Mouse (Mus musculus): Measurements from ENCODE around the gene Rgs8. TPM values are rescaled to one million over a fixed set of nuclear protein-coding genes. Genes with fewer than 3 reads are reported as not detected.

Rgs8 gene
- total RNA-seq, 2 experiments from 2014 or later, result 0.99 to 1.2 TPM

DNA sequence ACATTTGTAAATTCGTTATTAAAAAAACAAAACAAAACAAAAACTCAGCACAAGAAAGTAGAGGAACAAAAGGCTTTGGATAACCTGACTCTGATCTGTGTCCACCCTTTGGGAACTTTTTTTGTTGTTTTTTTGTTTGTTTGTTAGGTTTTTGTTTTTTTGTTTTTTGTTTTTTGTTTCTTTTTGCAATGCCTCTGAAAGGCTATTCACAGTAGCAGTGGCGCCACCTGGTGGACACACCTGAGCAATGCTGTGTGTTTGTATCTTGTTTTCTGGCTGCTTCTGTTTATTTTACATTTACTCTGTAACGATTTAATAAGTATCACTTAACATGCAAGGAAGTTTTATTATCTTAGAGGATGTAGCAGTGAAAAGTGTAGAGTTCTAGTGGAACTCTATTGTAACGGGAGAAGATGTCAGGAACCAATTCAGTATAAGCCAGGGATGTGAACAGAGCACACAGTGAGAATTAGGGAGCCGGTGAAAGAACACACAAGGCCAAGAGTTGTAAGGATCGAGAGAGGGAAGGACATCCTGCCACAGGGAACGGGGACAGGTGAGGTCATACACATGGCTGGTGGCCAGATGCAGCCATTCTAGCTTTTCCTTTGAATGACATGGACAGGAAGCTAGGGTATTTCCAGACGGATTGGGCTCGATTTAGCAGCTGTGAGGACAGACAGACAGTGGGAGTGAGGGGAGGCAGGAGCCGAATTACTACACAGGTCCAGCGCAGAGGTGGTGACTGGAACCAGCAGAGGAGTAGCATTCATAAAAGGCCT, 89.7 kb downstream of the Rgs8 start:
- peak; percentile 89 for DNase-seq

GRCm38 (mm10) chr1:153746119-153746670, 93.4 kb downstream of the Rgs8 start:
- DNase-seq, result no peak

GRCm38 (mm10) chr1:153746728-153747127, 93.9 kb downstream of the Rgs8 start:
- peak; percentile 77 for DNase-seq

- DNase-seq, result no peak
These were observed 95.2 kb downstream of the Rgs8 start for GRCm38 (mm10) chr1:153747861-153748530.

DNA sequence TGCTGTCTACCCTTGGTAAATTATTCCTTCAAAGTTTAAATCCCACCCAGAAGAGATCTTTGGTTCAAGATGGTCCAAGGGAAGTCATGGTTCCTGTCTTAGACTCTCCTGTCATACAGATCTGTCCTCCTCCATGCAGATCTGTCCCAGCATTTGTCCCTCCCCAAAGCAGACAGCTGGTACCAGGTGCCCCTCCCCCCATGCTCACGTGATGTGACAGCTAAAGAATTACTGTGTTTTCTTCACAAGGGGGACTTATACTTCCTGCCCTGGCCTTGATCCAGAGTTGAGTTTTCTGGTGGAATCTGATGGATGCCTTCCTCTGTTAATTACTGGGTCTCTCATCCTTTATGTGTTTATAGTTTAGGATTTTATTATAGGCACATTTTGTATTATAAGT, 95.7 kb downstream of the Rgs8 start:
- DNase-seq, result peak; percentile 55

DNA sequence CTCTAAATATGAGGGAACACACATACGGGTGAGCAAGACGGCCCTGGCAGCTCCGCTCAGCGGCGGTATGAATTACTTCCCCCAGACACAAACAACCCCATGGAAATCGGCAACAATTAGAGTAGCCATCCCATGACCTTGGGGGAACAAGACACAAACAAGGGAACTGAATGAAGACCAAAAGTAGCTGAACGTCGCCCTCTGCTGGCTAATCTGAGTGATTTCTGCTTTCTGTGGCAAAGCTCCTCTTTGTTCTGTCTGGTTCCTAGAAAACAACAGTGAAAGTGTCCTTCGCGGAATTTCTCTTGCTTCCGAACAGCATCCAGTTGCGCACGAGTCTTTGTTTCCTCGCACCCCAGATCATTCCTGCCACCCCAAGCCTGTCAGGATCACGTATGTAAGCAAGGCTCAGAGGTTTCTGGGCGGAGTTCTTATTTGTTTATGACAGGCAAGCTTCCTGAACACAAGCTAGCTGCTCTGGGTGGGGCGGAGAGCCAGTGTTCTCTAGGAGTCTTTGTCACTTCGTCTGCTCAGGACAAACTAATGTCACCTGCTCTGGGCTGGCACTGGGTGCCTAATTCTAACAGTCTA, 96.5 kb downstream of the Rgs8 start, which contains the start of gene Rnasel:
Gene Rnasel (plus strand): TSS at position 216 of the 591 bp plus-strand sequence.
- DNase-seq, result peak; percentile 58

Other genes starting within 250 kb of the Rgs8 start
- gene Shcbp1l, start 227.9 kb upstream of the Rgs8 start, total RNA-seq (2021), result not detected
- gene Dhx9, start 165.4 kb upstream of the Rgs8 start, total RNA-seq (2021), result 10 to 100 TPM; 55.1 to 63.6 TPM
- 1 to 10 TPM; 2.9 to 3.3 TPM for gene Npl, start 103.0 kb upstream of the Rgs8 start, total RNA-seq (2021)
- gene Rgs16, start 87.3 kb downstream of the Rgs8 start, total RNA-seq (2021), result 10 to 100 TPM in 1 of 2 experiments, 1 to 10 TPM in 1; 7.7 to 10.8 TPM
- gene Rnasel, start 96.4 kb downstream of the Rgs8 start, total RNA-seq (2021), result 1 to 10 TPM; 5.9 to 9.7 TPM
- not detected for gene Rgsl1, start 191.1 kb downstream of the Rgs8 start, total RNA-seq (2021)
- not detected for gene Teddm1b, start 221.3 kb downstream of the Rgs8 start, total RNA-seq (2021)
- not detected for gene Teddm1a, start 238.7 kb downstream of the Rgs8 start, total RNA-seq (2021)
- gene Glul, start 246.9 kb downstream of the Rgs8 start, total RNA-seq (2021), result 100 to 1,000 TPM in 1 of 2 experiments, 10 to 100 TPM in 1; 90.2 to 146 TPM
- under 1 TPM; 0.65 to 0.75 TPM for gene Teddm2, start 247.2 kb downstream of the Rgs8 start, total RNA-seq (2021)